Mouse (Mus musculus) intestine, postnatal 0 days (tissue): Measurements from ENCODE around the gene Myof. TPM values are rescaled to one million over a fixed set of nuclear protein-coding genes. Genes with fewer than 3 reads are reported as not detected.

Source experiments
- ATAC-seq: fragments of 200-750 bp; cut with Nextera tagmentation; 2 replicates; pipeline ENCODE4 v1.8.0; 2017; ENCODE audit warnings: mild to moderate bottlenecking, moderate TSS enrichment, moderate library complexity
- H3K27ac ChIP-seq: fragments of 300-500 bp; sonication (generic); 2 replicates; pipeline ENCODE4 v1.5.1; 2014; ENCODE audit warnings: mild to moderate bottlenecking, low read depth, low read length, moderate library complexity
- H3K27me3 ChIP-seq: fragments of 300-500 bp; sonication (generic); replicated peaks from 2 replicates; pipeline ENCODE4 v1.6.1; 2014; ENCODE audit warnings: low read length, mixed read lengths; ENCODE audit not compliant: control insufficient read depth, insufficient read depth
- H3K36me3 ChIP-seq: fragments of 300-500 bp; sonication (generic); 2 replicates; pipeline ENCODE4 v1.6.1; 2014; ENCODE audit warnings: mild to moderate bottlenecking, moderate library complexity; ENCODE audit not compliant: control insufficient read depth, insufficient read depth
- H3K4me1 ChIP-seq: fragments of 300-500 bp; sonication (generic); replicated peaks from 2 replicates; pipeline ENCODE4 v1.6.1; 2014; ENCODE audit warnings: antibody characterized with exemption, low read length, mixed read lengths; ENCODE audit not compliant: control insufficient read depth, insufficient read depth
- H3K4me2 ChIP-seq: fragments of 300-500 bp; sonication (generic); replicated peaks from 2 replicates; pipeline ENCODE4 v1.6.1; 2014; ENCODE audit warnings: low read depth, mild to moderate bottlenecking, moderate library complexity
- H3K4me3 ChIP-seq: fragments of 300-500 bp; sonication (generic); 2 replicates; pipeline ENCODE4 v1.5.1; 2014; ENCODE audit warnings: low read depth, low read length
- H3K9ac ChIP-seq: fragments of 300-500 bp; sonication (generic); 2 replicates; pipeline ENCODE4 v1.6.1; 2014; ENCODE audit warnings: mild to moderate bottlenecking, low read depth, low read length
- H3K9me3 ChIP-seq: fragments of 300-500 bp; sonication (generic); 2 replicates; pipeline ENCODE4 v1.6.1; 2016; ENCODE audit warnings: mixed run types; ENCODE audit not compliant: control insufficient read depth
- CTCF ChIP-seq: sonication (generic); IDR thresholded peaks from 2 replicates; pipeline ENCODE4 v1.5.1; 2016; ENCODE audit warnings: low read depth, mild to moderate bottlenecking, control low read depth, antibody characterized with exemption, moderate library complexity
- WGBS: fragments of 180-500 bp; shearing (Covaris S2); extraction: QIAGEN DNeasy Blood & Tissue Kit; methylation state at CpG from one replicate; pipeline ENCODE4 v1.1.7; 2014; 5-methylcytosine and 5-hydroxymethylcytosine counted together
- polyA plus RNA-seq: library from polyadenylated mRNA; unstranded; fragments of >200 nt; fragmentation: Nextera tagmentation; extraction: Ambion mirVana; gene quantifications from 2 replicates; pipeline ENCODE4 v1.2.1, GENCODE M21; 2015

Gene Myof
- polyA plus RNA-seq, 1 experiment from 2014 or later = 5.9 TPM

GRCm38 (mm10) chr19:38003671-38004521, 39.5 kb downstream of the Myof start:
- ATAC-seq = 0 out of 2 replicates have a peak, but pooled peaks have one; percentile 25
- Histone ChIP-seq H3K9me3 (no peaks in the 10 kb centered on the region), H3K9ac (no peak overlapping the region), H3K4me1 (no peaks in the 10 kb centered on the region), H3K4me3 (no peak overlapping the region), H3K36me3 (no peaks in the 10 kb centered on the region), H3K4me2 (0 out of 2 replicates have a peak overlapping the region, but pooled peaks have one; percentile 9), H3K27me3 (no peaks in the 10 kb centered on the region), H3K27ac (peak overlapping the region; percentile 50; the same call in 1 of the 2 replicates)
- 38% methylated on average over 24 of the region's 24 CpGs for WGBS
- TF ChIP-seq CTCF = no peak

GRCm38 (mm10) chr19:38002816-38003215, 40.6 kb downstream of the Myof start:
- Histone ChIP-seq H3K9me3 (no peaks in the 10 kb centered on the region), H3K27me3 (no peaks in the 10 kb centered on the region), H3K4me3 (no peak overlapping the region), H3K9ac (no peak overlapping the region), H3K27ac (no peak overlapping the region), H3K36me3 (no peaks in the 10 kb centered on the region), H3K4me2 (no peak overlapping the region), H3K4me1 (no peaks in the 10 kb centered on the region)
- ATAC-seq = no peak
- WGBS = 80% methylated on average over 4 of the region's 4 CpGs
- TF ChIP-seq CTCF = no peak

GRCm38 (mm10) chr19:38000990-38001389, 42.4 kb downstream of the Myof start:
- H3K27me3 ChIP-seq = no peaks in the 10 kb centered on the region
- H3K4me2 ChIP-seq = no peak overlapping the region
- no peaks in the 10 kb centered on the region for H3K4me1 ChIP-seq
- no peak for TF ChIP-seq CTCF
- no peak overlapping the region for H3K4me3 ChIP-seq
- WGBS = 92% methylated on average over 4 of the region's 4 CpGs
- H3K36me3 ChIP-seq = no peaks in the 10 kb centered on the region
- no peaks in the 10 kb centered on the region for H3K9me3 ChIP-seq
- H3K9ac ChIP-seq = no peak overlapping the region
- H3K27ac ChIP-seq = no peak overlapping the region
- ATAC-seq = no peak

GRCm38 (mm10) chr19:37999941-38000340, 43.4 kb downstream of the Myof start:
- no peaks in the 10 kb centered on the region for H3K4me1 ChIP-seq
- no peak overlapping the region for H3K4me3 ChIP-seq
- 94% methylated on average over 2 of the region's 2 CpGs for WGBS
- ATAC-seq = no peak
- TF ChIP-seq CTCF = no peak
- no peak overlapping the region for H3K9ac ChIP-seq
- H3K4me2 ChIP-seq = no peak overlapping the region
- no peaks in the 10 kb centered on the region for H3K27me3 ChIP-seq
- no peaks in the 10 kb centered on the region for H3K36me3 ChIP-seq
- H3K27ac ChIP-seq = no peak overlapping the region
- H3K9me3 ChIP-seq = no peaks in the 10 kb centered on the region

GRCm38 (mm10) chr19:37994301-37994700, 49.1 kb downstream of the Myof start:
- no peak for ATAC-seq
- WGBS = 79% methylated on average over 3 of the region's 3 CpGs

GRCm38 (mm10) chr19:37992184-37992554, 51.2 kb downstream of the Myof start:
- WGBS = 81% methylated on average over 2 of the region's 2 CpGs
- H3K4me3 ChIP-seq = no peak overlapping the region
- no peak for TF ChIP-seq CTCF

More at GRCm38 (mm10) chr19:37994301-37994700, 49.1 kb downstream of the Myof start:
- Histone ChIP-seq H3K4me3 (no peak overlapping the region), H3K27me3 (no peaks in the 10 kb centered on the region), H3K9ac (no peak overlapping the region), H3K4me1 (no peaks in the 10 kb centered on the region), H3K36me3 (peaks cover 6% of the 10 kb centered on the region; the same call in 1 of the 2 replicates), H3K4me2 (no peak overlapping the region), H3K27ac (no peak overlapping the region), H3K9me3 (no peaks in the 10 kb centered on the region)
- TF ChIP-seq CTCF = no peak

More at GRCm38 (mm10) chr19:37992184-37992554, 51.2 kb downstream of the Myof start:
- no peak overlapping the region for H3K4me2 ChIP-seq
- H3K27ac ChIP-seq = no peak overlapping the region
- H3K4me1 ChIP-seq = no peaks in the 10 kb centered on the region
- no peaks in the 10 kb centered on the region for H3K9me3 ChIP-seq
- H3K27me3 ChIP-seq = no peaks in the 10 kb centered on the region
- no peak overlapping the region for H3K9ac ChIP-seq
- H3K36me3 ChIP-seq = peaks cover 6% of the 10 kb centered on the region; the same call in 1 of the 2 replicates
- no peak for ATAC-seq
